Mouse (Mus musculus) heart, postnatal 0 days (tissue): ENCODE data around the gene Acsl6. TPM values are rescaled to one million over a fixed set of nuclear protein-coding genes. Genes with fewer than 3 reads are reported as not detected.

Source experiments
- ATAC-seq: fragments of 200-750 bp; cut with Nextera tagmentation; 2 replicates; pipeline ENCODE4 v1.8.0; 2017; ENCODE audit warnings: low read depth, moderate number of reproducible peaks, moderate library complexity; ENCODE audit not compliant: insufficient read depth
- DNase-seq: peaks from one replicate; pipeline ENCODE4 v3.0.0-alpha.2; 2016; ENCODE audit warnings: low spot score
- H3K27ac ChIP-seq: fragments of 300-500 bp; sonication (generic); 2 replicates; pipeline ENCODE4 v1.5.1; 2014; ENCODE audit warnings: low read depth, mild to moderate bottlenecking
- H3K27me3 ChIP-seq: fragments of 300-500 bp; sonication (generic); 2 replicates; pipeline ENCODE4 v1.6.1; 2014; ENCODE audit warnings: low read length, mixed read lengths; ENCODE audit not compliant: control insufficient read depth, insufficient read depth
- H3K36me3 ChIP-seq: fragments of 300-500 bp; sonication (generic); replicated peaks from 2 replicates; pipeline ENCODE4 v1.6.1; 2014; ENCODE audit warnings: low read length, mixed read lengths; ENCODE audit not compliant: control insufficient read depth, insufficient read depth
- H3K4me1 ChIP-seq: fragments of 300-500 bp; sonication (generic); 2 replicates; pipeline ENCODE4 v1.6.1; 2014; ENCODE audit warnings: antibody characterized with exemption; ENCODE audit not compliant: control insufficient read depth, insufficient read depth
- H3K4me2 ChIP-seq: fragments of 300-500 bp; sonication (generic); 2 replicates; pipeline ENCODE4 v1.6.1; 2014; ENCODE audit warnings: low read depth, mild to moderate bottlenecking, low read length, moderate library complexity
- H3K4me3 ChIP-seq: fragments of 300-500 bp; sonication (generic); 2 replicates; pipeline ENCODE4 v1.5.1; 2014; ENCODE audit warnings: low read depth, low read length
- H3K9ac ChIP-seq: fragments of 300-500 bp; sonication (generic); replicated peaks from 2 replicates; pipeline ENCODE4 v1.6.1; 2014; ENCODE audit warnings: low read depth, low read length, mixed read lengths
- H3K9me3 ChIP-seq: fragments of 300-500 bp; sonication (generic); replicated peaks from 2 replicates; pipeline ENCODE4 v1.6.1; 2016; ENCODE audit warnings: low read length; ENCODE audit not compliant: control insufficient read depth
- CTCF ChIP-seq: IDR thresholded peaks from 2 replicates; pipeline ENCODE4 v1.5.1; 2016; ENCODE audit warnings: antibody characterized with exemption, control low read depth, low read depth
- EP300 ChIP-seq: IDR thresholded peaks from 2 replicates; pipeline ENCODE4 v1.6.1; 2016; ENCODE audit warnings: antibody characterized with exemption, low read depth
- WGBS: fragments of 180-500 bp; shearing (Covaris S2); extraction: QIAGEN DNeasy Blood & Tissue Kit; methylation state at CpG from one replicate; pipeline ENCODE4 v1.1.7; 2014; 5-methylcytosine and 5-hydroxymethylcytosine counted together
- polyA plus RNA-seq: library from polyadenylated mRNA; unstranded; fragments of >200 nt; fragmentation: Nextera tagmentation; extraction: Ambion mirVana; gene quantifications from 2 replicates; pipeline ENCODE4 v1.2.1, GENCODE M21; 2015
- total RNA-seq: library from RNA; depleted of rRNA; stranded (reverse); fragments of >200 nt; gene quantifications from 2 replicates; pipeline ENCODE4 v1.2.3, GENCODE M21; 2014; ENCODE audit warnings: low replicate concordance

Gene Acsl6
- total and polyA plus RNA-seq, 2 experiments from 2014 or later: 0.04 to 0.51 TPM

DNA sequence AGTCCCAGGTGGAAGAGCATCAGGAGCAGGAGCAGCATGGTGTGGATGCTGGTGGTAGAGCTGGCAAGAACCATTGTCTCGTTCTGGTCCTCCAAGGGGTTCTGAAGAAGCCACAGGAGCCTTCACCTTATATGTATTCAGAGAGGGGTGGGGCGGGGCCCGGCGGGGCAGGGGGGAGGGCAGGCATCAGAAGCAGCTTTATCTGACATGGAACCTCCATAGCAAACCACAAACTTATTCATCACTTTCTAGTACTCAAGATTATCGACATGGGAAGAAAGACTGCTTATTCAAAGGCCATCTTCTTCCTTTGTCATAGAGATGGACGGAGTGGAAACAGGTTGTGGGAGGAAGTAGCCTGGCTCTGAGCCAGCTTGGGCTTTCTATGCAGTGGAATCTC, 36.4 kb upstream of the Acsl6 start, which contains the start of gene Il3:
Gene Il3, minus strand, starts transcription at position 101 of the 400 bp plus-strand sequence.
- H3K9ac ChIP-seq: no peak within 1 kb of the TSS
- no peaks in the 10 kb centered on the region for H3K4me1 ChIP-seq
- TF ChIP-seq EP300: no peak
- no peak for TF ChIP-seq CTCF
- WGBS: 74% methylated on average over 6 of the region's 6 CpGs
- H3K9me3 ChIP-seq: no peaks in the 10 kb centered on the region
- H3K27ac ChIP-seq: no peak within 1 kb of the TSS
- no peak for DNase-seq
- H3K36me3 ChIP-seq: no peaks in the 10 kb centered on the region
- no peak for ATAC-seq
- no peaks in the 10 kb centered on the region for H3K27me3 ChIP-seq
- H3K4me3 ChIP-seq: no peak within 1 kb of the TSS
- H3K4me2 ChIP-seq: no peak within 1 kb of the TSS

GRCm38 (mm10) chr11:54269191-54269896, 34.3 kb upstream of the Acsl6 start:
- Histone ChIP-seq H3K4me1 (no peaks in the 10 kb centered on the region), H3K36me3 (no peaks in the 10 kb centered on the region), H3K4me2 (no peak overlapping the region), H3K27ac (no peak overlapping the region), H3K9me3 (no peaks in the 10 kb centered on the region), H3K4me3 (no peak overlapping the region), H3K9ac (no peak overlapping the region), H3K27me3 (no peaks in the 10 kb centered on the region)
- ATAC-seq: no peak
- DNase-seq: no peak
- 70% methylated on average over 3 of the region's 3 CpGs for WGBS
- no peak for TF ChIP-seq CTCF
- no peak for TF ChIP-seq EP300

GRCm38 (mm10) chr11:54271437-54271949, 32.1 kb upstream of the Acsl6 start:
- H3K4me2 ChIP-seq: no peak overlapping the region
- H3K9me3 ChIP-seq: no peaks in the 10 kb centered on the region
- TF ChIP-seq CTCF: no peak
- TF ChIP-seq EP300: no peak
- no peaks in the 10 kb centered on the region for H3K27me3 ChIP-seq
- ATAC-seq (no peak), DNase-seq (no peak)
- H3K36me3 ChIP-seq: no peaks in the 10 kb centered on the region
- no peaks in the 10 kb centered on the region for H3K4me1 ChIP-seq
- no peak overlapping the region for H3K9ac ChIP-seq
- 61% methylated on average over 5 of the region's 5 CpGs for WGBS
- no peak overlapping the region for H3K4me3 ChIP-seq
- no peak overlapping the region for H3K27ac ChIP-seq

DNA sequence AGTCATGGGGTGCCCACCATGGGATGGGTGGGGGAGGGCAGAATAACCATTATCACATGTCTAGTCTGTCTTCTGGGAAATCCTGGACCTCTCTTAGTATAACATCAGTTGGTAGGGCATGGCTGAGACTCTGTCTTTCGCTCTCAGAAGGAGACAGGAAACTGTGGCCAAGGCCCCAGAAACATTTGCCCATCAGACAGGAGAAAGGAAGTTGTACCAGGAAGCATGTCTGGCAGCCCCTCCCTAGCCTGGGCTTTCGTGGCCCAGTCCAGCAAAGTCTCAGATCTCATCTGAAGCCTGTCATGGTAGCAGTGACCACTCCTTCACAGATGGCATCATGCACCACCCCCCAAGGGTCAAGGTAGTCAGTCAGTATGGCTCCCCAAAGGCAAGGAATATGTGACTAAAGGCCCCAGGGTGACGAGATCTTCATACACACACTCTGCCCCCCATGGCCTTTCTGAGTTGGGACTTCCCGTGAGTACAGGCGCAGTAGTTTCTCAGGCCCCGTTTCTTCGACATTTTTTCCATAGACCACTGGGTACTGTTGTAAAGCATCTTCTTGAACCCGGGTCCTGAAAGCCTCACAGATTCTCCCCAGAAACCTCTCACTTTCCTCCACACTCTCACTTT, 15.7 kb upstream of the Acsl6 start:
- WGBS: 78% methylated on average over 8 of the region's 8 CpGs
- TF ChIP-seq CTCF: no peak
- no peak for TF ChIP-seq EP300
- Histone ChIP-seq H3K9ac (no peak overlapping the region), H3K27ac (no peak overlapping the region), H3K4me2 (no peak overlapping the region), H3K27me3 (no peaks in the 10 kb centered on the region), H3K4me1 (no peaks in the 10 kb centered on the region), H3K36me3 (no peaks in the 10 kb centered on the region), H3K4me3 (no peak overlapping the region), H3K9me3 (no peaks in the 10 kb centered on the region)
- ATAC-seq (no peak), DNase-seq (no peak)

DNA sequence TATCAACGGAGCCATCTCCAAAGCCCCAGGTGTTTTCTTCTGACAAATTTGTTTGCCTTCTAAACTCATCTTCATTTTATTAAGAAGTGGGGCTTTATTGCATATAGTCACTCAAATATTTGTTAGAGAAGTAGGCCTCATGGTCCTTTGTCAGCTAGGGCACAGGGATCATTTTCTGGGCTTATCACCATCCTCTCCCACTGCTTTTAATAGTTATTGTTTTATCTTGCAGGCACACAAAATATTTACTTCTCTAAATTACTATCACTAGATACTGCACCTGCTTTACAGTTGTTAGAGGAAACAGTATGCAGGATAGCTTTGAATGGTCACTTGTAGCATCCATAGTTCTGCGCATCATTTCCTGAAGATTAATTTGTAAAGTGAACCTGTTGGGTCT, 11.4 kb upstream of the Acsl6 start:
- H3K4me3 ChIP-seq: no peak overlapping the region
- no peaks in the 10 kb centered on the region for H3K4me1 ChIP-seq
- WGBS: 84% methylated on average over 2 of the region's 2 CpGs
- TF ChIP-seq CTCF: no peak
- no peak for TF ChIP-seq EP300
- no peak overlapping the region for H3K27ac ChIP-seq
- H3K9me3 ChIP-seq: no peaks in the 10 kb centered on the region
- DNase-seq (no peak), ATAC-seq (no peak)
- H3K4me2 ChIP-seq: no peak overlapping the region
- no peaks in the 10 kb centered on the region for H3K27me3 ChIP-seq
- no peak overlapping the region for H3K9ac ChIP-seq
- no peaks in the 10 kb centered on the region for H3K36me3 ChIP-seq
